Mouse (Mus musculus) forebrain, embryonic 11.5 days (tissue): Measurements from ENCODE around the gene Gm49395. TPM values are rescaled to one million over a fixed set of nuclear protein-coding genes. Genes with fewer than 3 reads are reported as not detected.

Experiments
- ATAC-seq: fragments of 200-750 bp; cut with Nextera tagmentation; replicated peaks from 2 replicates; pipeline ENCODE4 v1.8.0; 2017; ENCODE audit warnings: moderate TSS enrichment; ENCODE audit not compliant: low FRiP score
- DNase-seq: peaks from one replicate; pipeline ENCODE4 v3.0.0-alpha.2; 2017; ENCODE audit warnings: low spot score
- H3K27ac ChIP-seq: fragments of 300-500 bp; sonication (generic); 2 replicates; pipeline ENCODE4 v1.5.1; 2014; ENCODE audit warnings: low read depth, low read length
- H3K27me3 ChIP-seq: fragments of 300-500 bp; sonication (generic); 2 replicates; pipeline ENCODE4 v1.6.1; 2014; ENCODE audit warnings: mild to moderate bottlenecking, low read length, mixed read lengths; ENCODE audit not compliant: control insufficient read depth, insufficient read depth
- H3K36me3 ChIP-seq: fragments of 300-500 bp; sonication (generic); 2 replicates; pipeline ENCODE4 v1.6.1; 2014; ENCODE audit warnings: mild to moderate bottlenecking, low read length, moderate library complexity, mixed read lengths; ENCODE audit not compliant: control insufficient read depth, insufficient read depth
- H3K4me1 ChIP-seq: fragments of 300-500 bp; sonication (generic); replicated peaks from 2 replicates; pipeline ENCODE4 v1.6.1; 2014; ENCODE audit warnings: low read length, mixed read lengths; ENCODE audit not compliant: control insufficient read depth, insufficient read depth
- H3K4me2 ChIP-seq: fragments of 300-500 bp; sonication (generic); 2 replicates; pipeline ENCODE4 v1.6.1; 2014; ENCODE audit warnings: low read depth, mild to moderate bottlenecking, low read length, moderate library complexity, mixed read lengths; ENCODE audit not compliant: severe bottlenecking
- H3K4me3 ChIP-seq: fragments of 300-500 bp; sonication (generic); 2 replicates; pipeline ENCODE4 v1.5.1; 2014; ENCODE audit warnings: low read depth, low read length
- H3K9ac ChIP-seq: fragments of 300-500 bp; sonication (generic); 2 replicates; pipeline ENCODE4 v1.6.1; 2014; ENCODE audit warnings: low read length
- H3K9me3 ChIP-seq: fragments of 300-500 bp; sonication (generic); 2 replicates; pipeline ENCODE4 v1.6.1; 2016; ENCODE audit warnings: low read length, mixed read lengths; ENCODE audit not compliant: control insufficient read depth
- WGBS: fragments of 180-500 bp; shearing (Covaris S2); extraction: QIAGEN DNeasy Blood & Tissue Kit; methylation state at CpG from one replicate; pipeline ENCODE4 v1.1.7; 2014; 5-methylcytosine and 5-hydroxymethylcytosine counted together
- polyA plus RNA-seq: library from polyadenylated mRNA; unstranded; fragments of >200 nt; fragmentation: Nextera tagmentation; extraction: Ambion mirVana; gene quantifications from 2 replicates; pipeline ENCODE4 v1.2.1, GENCODE M21; 2014

Gene Gm49395
- polyA plus RNA-seq = 4.3 and 4.4 TPM in 2 replicates

DNA sequence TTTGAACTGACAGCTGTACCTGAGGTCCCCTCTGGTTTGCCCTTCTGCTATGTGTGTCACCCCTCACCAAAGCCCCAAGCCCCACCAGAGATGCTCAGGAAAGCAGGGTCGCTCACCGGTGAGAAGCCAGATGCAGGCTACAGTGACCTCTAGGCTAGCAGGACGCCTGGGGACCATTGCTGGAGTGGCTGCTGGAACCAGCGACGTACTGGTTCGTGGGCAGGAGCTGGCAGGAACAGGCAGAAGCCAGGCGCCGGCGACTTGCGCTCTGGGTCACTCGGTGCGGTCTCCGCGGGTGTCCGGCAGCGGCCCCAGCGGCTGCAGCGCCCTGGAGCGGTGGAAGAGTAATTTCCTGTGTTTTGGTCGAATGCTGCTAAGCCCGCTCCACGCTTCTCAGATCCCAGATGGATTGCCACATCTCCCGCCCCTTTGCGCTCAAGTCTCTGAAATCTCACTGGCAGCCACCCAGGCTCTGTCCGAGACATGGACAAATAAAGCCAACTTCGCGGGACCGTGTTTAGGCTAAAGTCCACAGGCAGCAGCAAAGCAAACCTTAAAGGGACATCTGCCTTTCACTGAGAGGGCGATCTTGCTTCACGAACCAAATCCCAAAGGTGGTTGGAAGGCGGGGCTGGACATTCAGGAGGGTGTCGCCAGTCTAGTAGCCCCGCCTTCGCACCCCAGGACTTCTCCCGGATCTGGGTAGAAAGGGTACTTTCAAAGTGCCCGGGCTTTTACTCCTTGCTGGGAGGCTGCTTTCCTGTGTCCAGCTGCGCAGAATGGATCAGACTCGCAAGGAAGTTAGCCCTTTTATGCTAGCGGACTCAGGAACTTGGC, at the start of gene Gm49395, which contains the start of gene Itga1:
Gm49395 (minus strand) TSS at position 567 of the 837 bp plus-strand sequence.
Itga1 (minus strand) TSS at position 610 of the 837 bp plus-strand sequence.
- WGBS = under 1% methylated on average over 39 of the region's 39 CpGs
- Histone ChIP-seq H3K4me3 (peak within 1 kb of the TSS; percentile 47), H3K36me3 (no peaks in the 10 kb centered on the region), H3K4me1 (peaks cover 3% of the 10 kb centered on the region; the same call in 1 of the 2 replicates), H3K9me3 (no peaks in the 10 kb centered on the region), H3K27ac (no peak within 1 kb of the TSS), H3K27me3 (peaks cover 7% of the 10 kb centered on the region), H3K9ac (peak within 1 kb of the TSS; percentile 60), H3K4me2 (peak within 1 kb of the TSS; percentile 91)
- ATAC-seq (peak; percentile 78), DNase-seq (peak; percentile 75)

DNA sequence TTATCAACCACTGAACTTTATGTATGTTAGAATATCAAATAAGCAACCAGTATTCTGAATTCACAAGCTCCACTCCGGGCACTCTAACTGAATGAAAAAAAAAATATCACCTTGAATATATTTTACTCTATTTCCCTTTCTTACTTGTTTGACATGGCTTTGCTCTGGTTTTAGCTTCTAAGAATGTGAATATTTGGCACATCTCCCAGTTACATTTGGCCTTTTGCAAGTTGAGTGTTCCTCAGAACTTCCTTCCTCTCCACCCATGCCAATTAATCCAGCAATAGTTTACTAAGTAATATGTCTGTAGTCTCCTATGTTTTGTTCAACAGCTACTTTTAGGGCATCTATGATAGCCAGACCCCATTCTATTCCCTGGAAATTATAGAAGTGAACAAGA, 48.9 kb upstream of the Gm49395 start:
- Histone ChIP-seq H3K27ac (no peak overlapping the region), H3K9me3 (no peaks in the 10 kb centered on the region), H3K4me1 (no peaks in the 10 kb centered on the region), H3K36me3 (no peaks in the 10 kb centered on the region), H3K27me3 (no peaks in the 10 kb centered on the region), H3K9ac (no peak overlapping the region), H3K4me2 (no peak overlapping the region), H3K4me3 (no peak overlapping the region)
- ATAC-seq (no peak), DNase-seq (no peak)
- 92% methylated on average over 1 of the region's 1 CpGs for WGBS

DNA sequence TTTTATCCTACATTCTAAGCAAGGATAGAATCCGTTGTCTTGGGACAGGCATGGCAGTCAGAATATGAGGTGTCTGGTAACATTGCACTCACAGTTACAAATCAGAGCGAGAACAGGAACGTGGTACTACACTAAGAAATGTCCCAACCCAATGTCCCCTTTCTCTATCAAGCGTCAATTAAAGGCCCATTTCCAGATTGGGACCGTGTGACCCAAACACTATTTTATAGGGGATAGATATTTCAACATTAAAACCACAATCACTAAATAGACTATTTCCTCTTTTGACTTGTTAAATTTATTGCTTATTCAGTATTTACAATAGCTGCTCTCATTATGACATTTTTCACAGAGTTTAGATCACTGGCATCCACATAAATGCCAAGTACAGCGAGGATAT, 48.1 kb upstream of the Gm49395 start:
- 87% methylated on average over 6 of the region's 6 CpGs for WGBS
- no peak for ATAC-seq
- Histone ChIP-seq H3K9me3 (no peaks in the 10 kb centered on the region), H3K4me1 (no peaks in the 10 kb centered on the region), H3K27ac (no peak overlapping the region), H3K9ac (no peak overlapping the region), H3K4me2 (no peak overlapping the region), H3K4me3 (no peak overlapping the region), H3K36me3 (no peaks in the 10 kb centered on the region), H3K27me3 (no peaks in the 10 kb centered on the region)
- DNase-seq = no peak

DNA sequence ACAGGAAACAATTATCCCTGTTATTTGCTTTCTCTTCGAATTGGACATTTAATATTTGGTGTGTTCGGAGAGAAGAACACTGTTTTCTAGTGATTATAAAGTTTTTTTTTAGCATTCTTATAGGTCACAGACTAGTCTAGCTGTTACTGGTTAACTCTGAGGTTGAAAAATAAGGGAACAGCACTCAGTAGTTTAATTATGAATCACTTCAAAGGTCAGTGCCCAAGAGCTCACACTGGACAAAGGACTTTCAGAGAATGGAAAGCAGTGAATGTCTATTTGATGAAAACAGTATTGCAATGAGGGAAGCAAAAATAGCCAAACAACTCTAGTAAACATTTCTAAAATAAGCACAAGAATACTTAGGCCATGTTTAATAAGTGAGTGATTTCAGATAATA, 41.9 kb upstream of the Gm49395 start:
- H3K4me1 ChIP-seq = no peaks in the 10 kb centered on the region
- H3K27ac ChIP-seq = no peak overlapping the region
- H3K4me2 ChIP-seq = no peak overlapping the region
- H3K9ac ChIP-seq = no peak overlapping the region
- no peak for ATAC-seq
- H3K9me3 ChIP-seq = no peaks in the 10 kb centered on the region
- 94% methylated on average over 2 of the region's 2 CpGs for WGBS
- H3K27me3 ChIP-seq = no peaks in the 10 kb centered on the region
- no peaks in the 10 kb centered on the region for H3K36me3 ChIP-seq
- no peak overlapping the region for H3K4me3 ChIP-seq
- DNase-seq = no peak

DNA sequence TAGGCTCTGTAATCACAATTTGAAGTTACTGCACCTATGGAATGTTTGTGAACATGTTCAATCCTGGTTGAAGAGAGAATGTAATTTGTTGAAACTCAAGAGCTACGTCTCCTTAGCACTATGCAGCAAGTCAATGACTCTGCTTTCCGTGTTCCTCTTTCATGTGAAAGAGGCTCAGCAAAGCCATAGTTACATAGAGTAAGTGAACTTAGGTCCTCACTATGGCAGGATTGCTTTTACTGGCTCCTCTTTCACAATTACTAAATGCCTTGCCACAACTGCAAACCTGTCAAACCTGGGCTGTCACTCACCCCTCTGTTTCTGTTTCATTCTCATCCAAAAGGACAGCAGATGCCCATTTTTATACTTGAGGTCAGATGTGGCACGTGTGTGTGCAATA, 40.3 kb upstream of the Gm49395 start:
- no peaks in the 10 kb centered on the region for H3K27me3 ChIP-seq
- H3K9me3 ChIP-seq = no peaks in the 10 kb centered on the region
- no peak for DNase-seq
- no peak overlapping the region for H3K9ac ChIP-seq
- no peak for ATAC-seq
- no peak overlapping the region for H3K4me3 ChIP-seq
- H3K4me1 ChIP-seq = no peaks in the 10 kb centered on the region
- WGBS = 90% methylated on average over 3 of the region's 3 CpGs
- H3K36me3 ChIP-seq = no peaks in the 10 kb centered on the region
- no peak overlapping the region for H3K27ac ChIP-seq
- no peak overlapping the region for H3K4me2 ChIP-seq

DNA sequence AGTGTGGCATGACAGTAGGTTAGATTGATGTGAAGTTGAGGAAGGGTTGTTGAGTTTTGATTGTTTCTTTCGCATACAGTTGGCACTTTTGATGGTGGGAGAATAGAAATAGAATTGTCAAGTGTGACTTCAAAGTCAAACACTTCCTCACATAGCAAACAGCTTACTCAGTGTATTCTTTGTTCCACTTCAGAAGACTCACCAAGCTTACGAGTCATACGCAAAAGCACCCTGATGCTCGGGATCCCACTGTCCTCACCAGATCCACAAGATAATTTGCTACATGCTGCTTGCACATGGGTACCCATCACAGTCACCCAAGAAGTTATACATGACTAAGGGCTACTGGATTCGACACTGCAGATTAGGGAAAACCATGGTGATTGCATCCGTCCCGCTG, 36.8 kb upstream of the Gm49395 start:
- Histone ChIP-seq H3K4me3 (no peak overlapping the region), H3K4me1 (no peaks in the 10 kb centered on the region), H3K9me3 (no peaks in the 10 kb centered on the region), H3K4me2 (no peak overlapping the region), H3K9ac (no peak overlapping the region), H3K36me3 (no peaks in the 10 kb centered on the region), H3K27ac (no peak overlapping the region), H3K27me3 (no peaks in the 10 kb centered on the region)
- no peak for ATAC-seq
- DNase-seq = no peak
- 90% methylated on average over 7 of the region's 7 CpGs for WGBS

DNA sequence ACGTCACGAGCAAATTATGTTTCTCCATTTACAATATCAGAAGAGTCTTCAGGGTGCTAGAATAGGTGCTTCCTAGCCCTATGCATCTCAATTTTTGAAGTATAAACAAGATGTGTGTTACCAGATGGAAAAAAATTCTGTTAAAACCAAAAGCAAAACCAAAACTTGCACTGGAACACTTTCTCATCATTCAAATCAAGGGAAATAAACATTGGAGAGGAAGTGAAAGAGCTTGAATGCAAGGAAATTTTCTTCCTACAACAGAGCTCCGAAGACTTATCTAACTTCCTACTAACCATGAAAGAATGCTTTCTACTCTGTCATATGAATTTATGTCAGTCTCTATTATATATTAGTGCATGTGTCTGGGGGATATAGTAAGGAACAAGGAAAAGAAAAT, 35.0 kb upstream of the Gm49395 start:
- no peak overlapping the region for H3K4me2 ChIP-seq

DNA sequence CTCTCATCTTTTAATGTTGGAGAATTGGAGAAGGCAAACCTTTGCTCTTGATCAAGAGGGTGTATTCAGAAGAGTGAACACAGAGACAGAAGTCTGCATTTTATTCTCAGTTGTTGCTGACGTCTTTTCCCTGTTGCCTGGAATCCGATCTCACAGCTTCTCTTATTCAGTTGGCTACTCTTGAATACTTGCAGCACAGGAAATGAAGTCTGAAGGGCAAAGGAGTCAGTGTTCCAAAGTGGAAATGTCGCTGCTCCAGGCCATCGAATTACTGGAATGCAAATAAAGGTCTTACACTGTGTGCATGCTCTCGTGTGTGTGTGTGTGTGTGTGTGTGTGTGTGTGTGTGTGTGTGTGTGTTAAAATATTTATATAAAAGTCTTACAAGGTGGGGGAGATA, 30.7 kb upstream of the Gm49395 start:
- Histone ChIP-seq H3K4me3 (no peak overlapping the region), H3K36me3 (no peaks in the 10 kb centered on the region), H3K4me1 (no peaks in the 10 kb centered on the region), H3K27ac (no peak overlapping the region), H3K9me3 (no peaks in the 10 kb centered on the region), H3K4me2 (no peak overlapping the region), H3K27me3 (no peaks in the 10 kb centered on the region), H3K9ac (no peak overlapping the region)
- no peak for DNase-seq
- no peak for ATAC-seq
- 42% methylated on average over 5 of the region's 5 CpGs for WGBS

More for the DNA sequence above, 35.0 kb upstream of the Gm49395 start:
- DNase-seq (no peak), ATAC-seq (no peak)
- H3K4me1 ChIP-seq = no peaks in the 10 kb centered on the region
- no peaks in the 10 kb centered on the region for H3K36me3 ChIP-seq
- 91% methylated on average over 3 of the region's 3 CpGs for WGBS
- H3K27me3 ChIP-seq = no peaks in the 10 kb centered on the region
- H3K9ac ChIP-seq = no peak overlapping the region
- H3K4me3 ChIP-seq = no peak overlapping the region
- no peaks in the 10 kb centered on the region for H3K9me3 ChIP-seq
- no peak overlapping the region for H3K27ac ChIP-seq

DNA sequence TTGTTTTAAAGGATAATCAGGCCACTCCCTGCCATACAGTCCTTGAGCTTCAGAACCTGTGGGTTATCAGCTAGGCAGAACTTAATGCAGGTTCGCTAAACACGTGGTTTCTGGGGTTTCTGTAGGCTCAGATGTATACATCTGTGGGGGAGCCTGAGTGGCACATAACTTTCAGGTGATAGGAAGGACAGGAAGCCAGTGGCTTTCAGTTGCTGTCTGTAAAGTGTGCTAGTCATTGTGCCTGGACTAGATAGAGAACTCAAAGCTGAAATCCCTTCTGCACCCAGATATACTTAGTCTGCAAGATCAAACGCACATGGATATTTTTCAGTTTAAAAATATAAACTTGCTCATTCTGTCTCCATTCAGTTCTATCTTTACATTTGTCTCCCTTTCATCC, 29.7 kb upstream of the Gm49395 start:
- H3K4me1 ChIP-seq = no peaks in the 10 kb centered on the region
- 78% methylated on average over 3 of the region's 3 CpGs for WGBS
- H3K4me3 ChIP-seq = no peak overlapping the region
- H3K36me3 ChIP-seq = no peaks in the 10 kb centered on the region
- no peak overlapping the region for H3K27ac ChIP-seq
- H3K9me3 ChIP-seq = no peaks in the 10 kb centered on the region
- ATAC-seq (no peak), DNase-seq (no peak)
- no peak overlapping the region for H3K9ac ChIP-seq
- H3K27me3 ChIP-seq = no peaks in the 10 kb centered on the region
- no peak overlapping the region for H3K4me2 ChIP-seq
